Mouse (Mus musculus) urinary bladder, postnatal 36 days (tissue): Measurements from ENCODE around the gene Fam71e2.
A peak's percentile ranks its signal among the peaks of the same experiment; 100 is the strongest.

ENCODE experiments used
- DNase-seq, 2 experiments: peaks; one replicate each; pipeline ENCODE4 v3.0.0; 2022; ENCODE audit warnings: low spot score in 2 of 2, mixed read lengths in 1 of 2

Fam71e2 gene

DNA sequence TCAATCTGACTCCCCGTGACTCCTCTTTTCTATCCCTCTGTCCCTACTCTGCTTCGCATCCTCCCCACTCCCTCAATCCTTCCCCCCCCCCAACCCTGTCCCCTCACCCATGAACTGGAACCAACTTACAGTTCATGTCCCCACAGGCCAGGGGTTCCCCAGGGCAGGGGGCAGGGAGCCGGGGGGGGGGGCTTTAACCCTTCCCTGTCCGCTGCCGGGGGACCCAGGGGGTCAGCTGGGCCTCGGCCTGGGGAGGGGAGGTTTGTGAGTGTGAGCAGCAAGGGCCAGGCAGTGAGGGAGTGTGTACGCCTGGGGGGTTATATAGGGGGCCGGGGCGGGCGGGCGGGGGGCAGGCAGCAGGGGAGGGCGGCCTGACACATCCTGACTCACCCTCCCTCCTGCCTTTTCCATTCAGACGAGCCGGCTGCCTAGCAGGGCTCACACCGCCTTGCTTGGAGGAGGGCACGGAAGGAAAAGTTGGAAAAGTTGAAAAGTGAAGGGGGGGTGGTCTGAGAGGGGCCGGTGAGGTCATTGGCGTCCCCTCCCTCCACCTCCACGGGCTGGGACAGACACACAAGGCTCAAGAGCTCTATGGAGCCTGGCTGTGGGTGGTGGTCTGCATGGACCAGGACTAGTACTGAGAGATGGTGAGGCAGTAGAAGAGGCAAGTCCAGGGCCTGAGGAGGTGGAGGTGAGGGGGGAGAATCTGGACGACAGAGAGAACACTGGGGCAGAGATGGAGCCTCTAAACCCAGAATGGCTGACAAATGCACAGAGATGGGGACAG is 6.9 kb upstream of the Fam71e2 start:
- no peak for DNase-seq

DNA sequence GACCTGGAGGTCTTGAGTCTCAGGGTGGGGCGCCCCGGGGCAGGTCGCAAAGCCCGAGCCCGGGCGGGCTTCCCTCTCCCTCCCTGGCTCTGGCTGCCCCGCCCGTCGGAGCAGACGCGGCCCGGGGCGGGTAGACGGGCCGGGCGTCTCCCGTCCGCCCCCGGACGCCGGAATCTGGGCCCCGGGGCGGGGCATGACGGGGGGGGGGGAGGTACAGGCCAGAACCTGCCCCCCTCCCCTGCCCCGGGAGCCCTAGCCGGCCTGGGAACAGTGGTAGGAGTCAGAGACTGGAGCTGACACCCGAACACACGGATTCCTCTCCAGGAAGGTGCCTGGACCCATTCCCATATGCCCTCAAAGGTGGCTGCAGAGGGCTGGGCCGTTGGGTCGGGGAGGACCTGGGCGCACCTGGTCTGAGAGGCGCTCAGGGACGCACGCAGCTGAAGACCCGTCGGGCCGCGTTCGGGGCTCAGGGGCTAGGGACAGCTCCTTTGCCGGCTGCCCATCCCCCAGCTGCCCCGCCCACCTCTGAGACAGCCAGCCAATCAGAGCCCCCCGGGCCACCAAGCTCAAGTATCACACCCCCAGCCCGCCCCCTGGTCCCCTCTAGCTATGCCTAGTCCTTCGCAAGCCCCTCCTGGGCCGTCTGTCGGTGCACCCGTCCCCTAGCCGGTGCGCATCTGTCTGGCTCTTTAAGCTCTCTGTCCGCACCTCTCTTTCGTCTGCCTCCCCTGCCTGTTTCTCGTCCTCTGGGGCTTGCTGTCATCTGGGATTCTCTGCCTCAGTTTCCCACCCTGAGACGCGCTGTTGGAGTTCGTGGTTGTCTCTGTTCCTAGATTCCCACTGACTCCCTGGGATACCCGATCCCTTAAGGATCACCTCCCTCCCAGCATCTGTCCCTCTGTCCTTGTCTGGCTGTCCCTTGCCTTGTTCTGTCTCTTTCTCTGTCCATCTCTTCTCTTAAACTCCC is 6.0 kb upstream of the Fam71e2 start:
- peak in 1 of 2 experiments; percentile 57 for DNase-seq

DNA sequence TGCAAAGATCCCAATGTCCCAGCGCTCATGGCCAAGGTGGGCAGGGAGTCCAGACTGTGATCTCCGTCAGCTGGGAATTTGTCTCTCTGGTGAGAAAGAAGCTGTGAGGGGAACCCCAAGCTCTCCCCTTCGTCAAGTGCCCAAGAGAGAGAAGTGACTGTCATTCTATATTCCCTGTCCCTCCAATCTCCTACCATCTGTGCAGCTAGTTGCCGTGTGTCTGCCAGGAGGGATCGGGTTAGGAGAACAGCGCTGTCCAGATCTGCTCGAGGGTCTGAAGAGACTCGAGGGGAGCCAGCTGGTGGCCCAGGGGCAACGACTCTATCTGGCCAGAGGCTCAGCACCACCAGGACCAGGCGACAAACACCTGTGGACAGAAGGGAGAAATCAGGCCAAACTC is 5.0 kb upstream of the Fam71e2 start:
- DNase-seq: no peak

DNA sequence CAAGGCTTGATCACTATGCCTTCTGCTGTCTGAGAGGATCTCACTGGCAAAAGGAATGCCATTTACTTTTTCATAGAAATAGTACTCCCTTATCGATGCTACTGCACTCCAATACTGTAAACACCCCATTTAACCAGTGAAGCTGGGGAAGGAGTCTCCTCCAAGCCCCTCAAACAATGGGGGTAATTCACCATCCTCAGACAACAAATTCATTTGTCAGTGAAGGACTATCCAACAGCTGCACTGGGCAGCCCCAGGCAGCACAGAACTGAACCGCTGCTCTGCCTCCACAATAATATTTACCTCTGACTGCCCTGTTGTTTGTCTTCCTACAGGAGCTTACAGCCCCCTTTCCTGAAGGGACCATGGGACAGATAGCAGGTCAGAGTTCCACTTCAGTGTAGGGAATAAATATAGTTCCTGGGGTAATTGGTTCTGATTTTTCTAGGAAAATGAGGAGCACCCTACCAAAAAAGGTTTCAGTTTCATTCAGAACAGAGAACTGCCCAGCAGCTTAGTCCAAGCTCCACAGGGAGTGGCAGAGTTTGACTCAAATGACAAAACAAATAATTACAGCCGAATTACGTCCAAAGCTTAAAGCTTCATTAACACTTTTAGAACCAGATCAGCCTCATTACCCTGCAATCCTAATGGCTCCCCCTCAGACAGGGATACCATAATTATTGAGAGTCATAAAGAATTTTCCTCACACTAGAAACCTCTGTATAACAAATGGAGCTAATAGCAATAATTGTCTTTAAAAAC is 6.0 kb downstream of the Fam71e2 start:
- no peak for DNase-seq

DNA sequence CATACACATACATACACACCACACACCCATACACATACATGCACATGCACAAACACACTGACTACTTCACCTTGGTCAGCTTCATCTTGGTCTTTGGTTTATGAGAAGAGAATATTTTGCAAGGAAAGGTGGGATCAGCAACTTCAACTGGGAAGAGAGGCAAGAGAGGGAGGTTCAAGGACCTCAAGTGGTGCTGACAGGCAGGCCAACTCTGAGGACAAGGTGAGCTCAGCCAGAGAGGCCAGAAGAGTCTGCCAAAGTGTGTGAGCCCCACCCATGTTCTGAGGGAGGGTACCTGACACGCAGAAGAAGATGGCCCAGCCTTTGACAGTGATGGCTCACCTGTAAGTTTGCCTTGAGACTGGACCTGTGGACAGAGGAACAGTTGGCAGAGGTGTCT is 11.4 kb downstream of the Fam71e2 start:
- DNase-seq: no peak

DNA sequence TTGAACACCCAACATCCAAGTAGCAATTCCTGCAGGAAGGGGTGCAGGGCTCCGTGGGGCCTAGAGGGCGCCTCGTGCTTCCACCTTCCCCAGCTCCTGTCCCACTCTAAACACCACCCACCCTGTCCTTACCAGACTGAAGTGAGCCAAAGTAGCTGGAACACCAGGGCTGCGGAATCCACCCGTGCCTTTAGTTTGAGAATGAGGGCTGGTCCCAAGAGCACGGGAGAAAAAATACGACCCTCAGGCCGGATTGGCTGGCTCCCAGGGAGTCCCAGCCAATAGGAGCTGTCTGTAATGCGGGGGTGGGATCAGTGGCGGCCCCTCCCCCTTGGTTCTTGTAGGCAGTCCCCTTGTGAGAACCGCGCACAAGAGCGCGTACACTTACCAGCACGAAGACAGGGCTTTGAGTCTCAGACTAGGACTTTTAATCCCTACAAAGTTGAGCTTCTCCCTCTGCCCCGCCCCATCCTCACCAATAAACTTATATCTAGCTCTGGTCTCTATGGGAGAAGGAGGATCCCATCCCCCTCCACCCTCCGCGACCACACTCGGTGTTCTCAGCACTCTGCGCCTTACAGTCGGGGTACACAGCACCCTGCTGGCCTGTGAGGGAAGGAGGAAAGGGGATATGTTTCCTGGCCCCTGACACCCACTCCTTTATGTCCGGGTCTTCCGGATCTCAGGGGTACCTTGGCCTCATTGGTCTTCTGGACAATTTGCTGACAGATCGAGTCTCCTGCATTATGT is 18.1 kb downstream of the Fam71e2 start, which contains the start of gene Cox6b2:
Gene Cox6b2 (minus strand): TSS at position 274 of the 750 bp plus-strand sequence.
- DNase-seq: peak; percentile 57 to 75

DNA sequence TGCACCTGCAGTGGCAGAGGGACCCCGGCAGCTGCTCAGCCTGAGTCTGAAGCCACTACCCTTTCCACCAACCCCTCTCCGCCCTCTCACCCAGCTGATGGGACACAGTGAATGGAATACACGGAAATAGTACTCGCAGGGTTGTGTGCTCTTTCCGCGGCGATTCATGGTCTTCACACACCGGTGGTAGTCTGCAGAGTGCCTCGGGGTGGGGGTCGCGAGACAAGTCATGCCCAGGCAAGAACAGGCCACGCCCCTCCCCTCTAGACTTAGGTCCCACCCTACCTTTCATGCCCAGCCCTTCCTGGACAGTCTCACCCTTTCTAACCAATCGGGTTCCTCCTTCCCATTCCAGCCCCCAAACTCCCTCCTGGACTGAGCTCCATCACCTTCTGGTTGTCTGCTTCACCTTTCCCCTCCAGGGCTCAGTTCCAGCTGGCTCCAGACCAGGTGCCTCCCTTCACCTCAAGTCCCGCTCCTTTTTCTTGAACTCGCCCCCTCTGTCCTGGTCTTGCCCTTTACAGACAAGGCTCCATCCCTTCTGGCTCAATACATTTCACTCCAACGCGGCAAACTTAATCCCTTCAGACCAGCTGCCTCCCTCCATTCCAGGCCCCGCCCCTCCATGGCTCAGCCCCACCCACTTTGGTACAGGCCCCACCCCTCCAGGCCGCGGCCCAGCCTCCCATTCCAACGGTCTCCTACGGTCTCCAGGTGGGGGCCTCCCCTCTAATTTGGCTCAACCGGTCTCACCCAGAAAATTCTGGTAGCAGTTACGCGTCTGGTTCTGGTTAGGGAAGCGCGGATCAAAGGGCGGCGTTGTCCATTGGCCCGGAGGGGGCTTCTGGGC is 18.9 kb downstream of the Fam71e2 start:
- peak; percentile 26 to 34 for DNase-seq

DNA sequence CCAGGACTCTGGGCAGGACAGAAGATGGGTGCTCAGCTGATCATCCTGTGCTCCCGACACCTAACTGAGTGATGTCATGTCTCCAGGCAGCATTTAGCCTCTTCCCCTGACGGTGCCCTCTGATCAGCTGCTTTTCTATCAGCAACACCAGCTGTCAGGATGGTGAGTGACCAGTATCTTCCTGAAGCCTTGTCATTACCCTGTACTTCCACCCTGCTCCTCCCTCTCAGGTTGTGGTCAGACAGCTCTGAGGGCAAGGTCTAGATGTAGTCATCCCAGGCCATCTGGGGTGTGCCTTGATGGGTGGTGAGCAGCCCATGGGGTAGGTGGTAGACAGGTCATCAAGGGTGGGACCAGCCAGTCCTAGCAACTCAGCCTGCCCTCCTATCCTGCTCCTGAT is 21.9 kb downstream of the Fam71e2 start:
- DNase-seq: no peak

DNA sequence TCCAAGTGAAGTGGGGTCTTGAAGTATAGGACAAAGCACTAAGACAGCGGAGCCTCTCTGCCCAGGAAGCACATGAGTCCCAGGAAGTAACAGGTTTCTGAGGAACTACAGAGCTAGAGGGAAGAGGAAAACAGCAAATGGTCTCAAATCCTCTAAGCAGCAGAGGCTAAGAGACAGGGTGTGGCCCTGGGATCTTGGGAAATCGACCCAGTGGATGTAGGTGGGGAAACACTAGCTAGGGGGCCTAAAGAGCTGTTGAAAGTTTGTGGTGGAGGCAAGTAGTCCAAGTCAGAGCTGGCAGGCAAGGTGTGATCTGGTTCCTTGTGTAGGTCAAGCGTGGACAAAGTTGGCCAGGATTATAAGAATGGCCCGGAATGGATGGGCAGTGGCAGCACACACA is 22.8 kb downstream of the Fam71e2 start:
- no peak for DNase-seq

DNA sequence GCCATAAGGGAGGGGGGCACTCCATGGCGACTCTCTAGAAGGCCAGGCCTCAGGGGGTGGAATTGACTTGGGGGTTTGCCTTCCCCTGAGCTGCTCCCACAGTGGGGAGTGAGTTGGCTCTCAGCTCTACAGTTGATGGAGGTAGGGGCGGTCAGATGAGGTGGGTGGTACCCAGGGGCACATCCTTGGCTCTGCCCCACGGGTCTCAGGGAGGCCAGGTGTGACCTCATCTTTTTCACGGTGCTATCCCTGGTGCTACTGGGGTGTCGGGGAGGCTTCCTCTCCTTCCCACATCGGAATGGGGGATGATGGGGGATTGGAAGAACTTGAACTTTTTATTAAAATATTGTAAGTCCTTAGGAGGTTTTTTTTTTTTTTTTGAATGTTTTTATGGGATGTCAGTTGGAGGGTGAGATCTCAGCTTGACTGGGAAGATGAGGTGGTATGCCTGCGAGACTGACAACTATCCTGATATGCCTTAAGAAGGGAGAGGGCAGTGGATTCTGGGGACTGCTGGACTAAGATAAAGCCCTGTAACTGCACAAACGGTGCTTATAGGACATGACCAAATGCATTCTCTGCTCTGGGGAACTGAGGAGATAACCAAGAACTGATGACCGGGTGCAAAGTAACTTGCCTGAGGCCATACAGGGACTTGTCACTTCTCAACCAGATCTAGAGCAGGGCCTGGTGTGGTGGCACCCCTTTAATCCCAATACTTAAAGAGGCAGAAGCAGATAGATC is 23.8 kb downstream of the Fam71e2 start:
- DNase-seq: no peak

DNA sequence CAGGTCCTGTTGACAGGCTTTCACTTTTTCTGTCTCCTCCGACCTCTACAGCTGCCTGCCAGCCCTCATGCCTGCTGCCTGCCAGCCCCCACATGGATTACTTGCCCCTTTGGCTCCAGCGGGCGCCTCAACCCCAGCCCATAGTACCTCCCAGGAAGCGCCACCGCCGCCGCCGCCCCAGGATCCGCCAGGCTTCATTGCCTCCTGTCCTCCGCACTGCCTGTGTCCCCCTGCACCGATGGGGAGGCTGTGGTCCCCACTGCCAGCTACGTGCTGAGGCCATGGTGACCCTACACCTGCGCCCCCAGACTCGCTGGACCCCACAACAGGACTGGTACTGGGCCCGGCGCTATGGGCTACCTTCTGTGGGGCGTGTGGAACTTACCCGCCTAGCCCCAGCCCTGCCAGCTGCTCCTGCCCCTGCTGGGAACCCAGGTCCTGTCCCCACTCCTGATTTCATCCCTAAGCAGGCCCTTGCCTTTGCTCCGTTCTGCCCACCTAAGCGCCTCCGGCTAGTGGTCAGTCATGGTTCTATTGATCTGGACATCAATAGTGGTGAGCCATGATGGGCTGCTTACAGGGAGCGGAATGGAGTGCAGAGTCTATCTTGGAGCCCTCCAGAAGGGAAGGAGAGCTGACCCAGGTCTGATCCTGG is 24.6 kb downstream of the Fam71e2 start:
- DNase-seq: no peak

DNA sequence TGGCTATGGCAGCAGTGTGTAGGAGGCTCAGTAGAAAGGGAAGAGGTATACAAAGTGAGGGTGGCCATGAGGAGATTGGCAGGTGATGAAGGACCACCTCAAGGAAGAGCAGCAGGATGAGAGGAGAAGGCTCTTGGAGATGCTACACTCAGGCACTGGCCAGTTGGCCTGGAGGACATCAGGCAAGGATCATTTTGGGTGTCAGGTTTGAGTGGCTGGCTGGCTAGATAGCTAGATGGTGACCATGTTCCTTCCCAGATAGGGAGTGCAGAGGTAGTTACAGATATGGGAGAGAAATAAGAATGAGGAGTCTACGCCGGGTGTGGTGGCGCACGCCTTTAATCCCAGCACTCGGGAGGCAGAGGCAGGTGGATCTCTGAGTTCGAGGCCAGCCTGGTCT is 26.2 kb downstream of the Fam71e2 start:
- no peak for DNase-seq

DNA sequence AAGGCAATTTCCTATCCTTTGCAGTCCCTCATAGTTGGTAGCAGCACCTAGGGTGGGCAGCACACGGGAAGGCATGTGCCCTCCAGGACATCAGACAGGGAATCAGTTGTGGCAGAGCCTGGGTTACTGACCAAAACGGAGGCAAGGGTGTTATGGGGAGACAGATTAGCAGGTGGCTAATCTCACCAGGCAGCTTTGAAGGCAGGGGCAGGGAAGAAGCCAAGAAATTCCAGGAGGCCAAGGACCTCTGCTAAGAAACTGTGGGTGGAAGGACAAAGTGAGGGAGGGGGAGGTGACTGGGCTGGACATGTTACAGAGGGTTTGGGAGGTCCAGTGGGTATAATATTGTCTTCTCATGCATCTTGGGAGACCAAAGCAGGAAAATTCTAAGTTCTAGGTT is 27.7 kb downstream of the Fam71e2 start:
- DNase-seq: no peak

DNA sequence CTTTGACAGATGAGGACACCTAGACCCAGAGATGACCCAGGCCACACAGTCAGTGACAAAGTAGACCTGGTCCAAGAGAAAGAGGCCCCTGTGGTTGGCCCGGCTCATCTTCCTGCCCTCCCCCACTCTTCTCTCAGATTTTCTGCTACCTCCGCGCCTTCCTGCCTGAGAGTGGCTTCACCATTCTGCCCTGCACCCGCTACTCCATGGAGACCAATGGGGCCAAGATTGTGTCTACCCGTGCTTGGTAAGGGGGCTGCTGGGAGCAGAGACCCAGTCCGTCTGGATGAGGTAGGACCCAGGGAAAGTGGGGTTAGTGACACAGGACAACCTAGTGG is 28.7 kb downstream of the Fam71e2 start:
- DNase-seq: no peak

DNA sequence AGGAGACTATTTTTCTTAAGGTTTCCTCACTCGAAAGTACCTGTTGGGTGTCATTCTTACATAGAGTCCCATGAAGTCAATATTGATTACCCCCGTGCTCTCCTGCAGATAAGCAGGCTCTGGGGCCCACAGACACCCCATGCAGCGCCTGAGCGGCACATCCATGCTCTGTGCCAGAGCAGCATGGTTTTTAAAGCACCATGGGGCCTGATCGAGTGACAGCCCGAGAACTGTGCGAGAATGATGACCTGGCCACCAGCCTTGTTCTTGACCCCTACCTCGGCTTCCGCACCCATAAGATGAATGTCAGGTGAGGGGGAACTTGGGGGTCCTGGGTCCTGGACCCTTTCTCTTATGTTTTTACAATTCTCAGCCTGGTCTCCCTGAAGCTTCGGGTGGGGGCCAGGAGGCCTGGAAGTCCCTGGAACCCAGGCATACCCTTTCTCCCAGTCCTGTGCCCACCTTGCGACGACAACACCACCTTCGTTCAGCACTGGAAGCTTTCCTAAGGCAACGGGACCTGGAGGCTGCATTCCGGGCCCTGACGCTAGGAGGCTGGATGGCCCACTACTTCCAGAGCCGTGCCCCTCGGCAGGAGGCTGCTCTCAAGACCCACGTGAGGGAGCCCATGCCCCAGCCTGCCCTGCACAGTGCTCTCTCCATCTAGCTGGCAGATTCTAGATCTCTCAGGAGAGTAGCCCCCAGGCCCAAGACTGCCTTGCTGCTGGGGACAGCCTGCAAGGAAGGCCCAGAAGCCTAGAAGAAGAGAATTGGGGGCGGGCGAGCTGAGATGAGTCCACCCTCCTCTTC is 29.2 kb downstream of the Fam71e2 start:
- DNase-seq: no peak

DNA sequence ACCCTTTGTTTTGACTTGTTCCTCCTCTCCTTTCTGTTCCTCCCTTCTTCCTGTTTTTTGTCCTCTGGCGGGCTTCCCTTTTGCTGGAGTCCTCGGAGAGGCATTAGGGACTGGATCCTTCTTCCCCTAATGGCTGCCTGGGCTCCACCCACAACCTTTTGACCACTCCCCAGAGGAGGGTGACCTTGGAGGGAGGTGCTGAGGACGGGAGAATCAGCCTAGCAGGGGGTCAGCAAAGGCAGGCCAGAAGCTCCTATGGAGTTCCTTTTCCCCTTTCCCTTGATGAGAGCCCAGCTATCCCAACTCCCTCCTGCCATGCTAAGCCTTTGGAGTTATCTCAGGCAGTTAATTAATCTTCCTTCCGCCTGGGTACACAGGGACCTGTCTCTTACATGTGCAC is 30.0 kb downstream of the Fam71e2 start:
- peak; percentile 46 to 65 for DNase-seq

DNA sequence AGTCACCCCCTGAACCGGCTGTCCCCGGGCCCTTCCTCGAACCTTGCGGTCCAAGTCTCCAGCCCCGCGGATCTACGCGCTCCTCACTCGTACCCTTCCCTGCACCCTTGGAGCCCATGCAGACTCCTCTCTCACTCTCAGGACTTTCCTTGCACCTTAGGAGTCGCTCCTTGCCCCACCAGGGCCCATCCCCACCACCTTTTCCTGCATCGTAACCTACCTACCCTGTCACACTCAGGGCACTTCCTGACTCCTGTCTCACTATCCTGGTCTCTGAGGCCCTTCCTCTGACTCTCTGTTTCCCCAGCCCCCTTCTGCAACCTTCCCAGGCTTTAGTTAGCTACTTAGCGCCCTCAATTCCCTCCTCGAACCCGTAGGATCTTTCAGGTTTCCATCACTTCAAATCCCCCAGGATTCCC is 30.8 kb downstream of the Fam71e2 start:
- DNase-seq: peak in 1 of 2 experiments; percentile 14
